Mouse (Mus musculus): ENCODE results near the gene Tmem273.

Tmem273 gene

GRCm38 (mm10) chr14:32785556-32786130, at the start of gene Tmem273:
TSS of gene Tmem273 (plus strand) at chr14:32785963.
- DNase-seq (ENCODE audit: inconsistent age in 2 of 2, low spot score in 1 of 2): peak in 1 of 2 experiments; percentile 39

DNA sequence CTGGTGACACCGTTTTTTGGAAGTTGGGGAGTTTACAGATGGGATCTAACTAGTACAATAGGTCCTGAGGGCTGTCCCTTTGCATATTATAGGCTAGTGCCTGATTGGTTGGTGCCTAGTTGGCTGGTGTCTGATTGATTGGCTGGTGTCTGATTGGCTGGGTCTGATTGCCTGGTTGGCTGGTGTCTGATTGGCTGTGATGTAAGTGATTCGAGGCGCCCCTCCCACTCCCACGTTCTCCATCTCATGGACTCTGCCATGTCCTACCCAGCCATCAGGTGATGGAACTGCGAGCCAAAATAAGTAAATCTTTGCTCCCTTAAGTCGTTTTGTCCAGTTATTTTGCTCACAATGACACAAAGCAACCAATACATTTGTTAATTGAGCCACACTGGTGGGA, 49.2 kb upstream of the Tmem273 start:
- no peak for DNase-seq (ENCODE audit: inconsistent age in 2 of 2, low spot score in 1 of 2)

GRCm38 (mm10) chr14:32738586-32738985, 47.2 kb upstream of the Tmem273 start:
- DNase-seq (ENCODE audit: inconsistent age in 2 of 2, low spot score in 1 of 2): no peak

GRCm38 (mm10) chr14:32748519-32748918, 37.2 kb upstream of the Tmem273 start:
- no peak for DNase-seq (ENCODE audit: inconsistent age in 2 of 2, low spot score in 1 of 2)

- no peak for DNase-seq (ENCODE audit: inconsistent age in 2 of 2, low spot score in 1 of 2)
Observed at GRCm38 (mm10) chr14:32750727-32751126, 35.0 kb upstream of the Tmem273 start.

DNA sequence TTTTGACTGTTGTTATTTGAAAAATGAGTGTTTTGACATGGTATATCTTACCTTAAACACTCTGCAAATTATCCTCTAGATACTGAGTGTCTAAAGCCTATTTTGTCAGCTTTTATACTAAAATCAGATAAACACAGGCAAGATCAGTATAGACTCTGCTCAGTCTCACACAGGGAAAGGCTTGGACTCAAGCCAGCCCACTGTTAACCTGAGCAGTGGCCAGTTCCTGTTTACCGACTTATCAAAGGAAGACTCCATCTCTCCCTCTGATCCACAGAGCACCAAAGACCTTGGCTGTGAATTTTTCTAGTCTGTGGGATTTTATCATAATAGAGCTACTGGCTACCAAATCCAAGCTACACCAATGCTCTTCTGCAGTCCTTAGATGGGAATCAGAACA, 31.5 kb upstream of the Tmem273 start:
- no peak for DNase-seq (ENCODE audit: inconsistent age in 2 of 2, low spot score in 1 of 2)

DNA sequence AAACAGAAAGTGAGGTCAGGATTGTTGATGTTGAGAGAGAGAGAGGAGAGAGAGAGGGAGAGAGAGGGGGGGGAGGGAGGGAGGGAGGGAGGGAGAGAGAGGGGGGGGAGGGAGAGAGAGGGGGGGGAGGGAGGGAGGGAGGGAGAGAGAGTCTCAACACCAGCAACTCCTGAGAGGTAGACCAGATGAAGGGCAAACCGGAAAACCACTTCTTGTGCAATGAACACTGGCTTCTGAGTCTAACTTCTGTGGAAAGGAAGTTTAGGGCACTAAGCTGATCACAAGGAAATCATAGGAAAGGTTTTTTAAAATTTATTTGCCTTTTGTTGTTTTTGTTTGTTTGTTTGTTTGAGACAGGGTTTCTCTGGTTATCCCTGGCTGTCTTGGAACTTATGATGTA, 23.6 kb upstream of the Tmem273 start:
- no peak for DNase-seq (ENCODE audit: inconsistent age in 2 of 2, low spot score in 1 of 2)

DNA sequence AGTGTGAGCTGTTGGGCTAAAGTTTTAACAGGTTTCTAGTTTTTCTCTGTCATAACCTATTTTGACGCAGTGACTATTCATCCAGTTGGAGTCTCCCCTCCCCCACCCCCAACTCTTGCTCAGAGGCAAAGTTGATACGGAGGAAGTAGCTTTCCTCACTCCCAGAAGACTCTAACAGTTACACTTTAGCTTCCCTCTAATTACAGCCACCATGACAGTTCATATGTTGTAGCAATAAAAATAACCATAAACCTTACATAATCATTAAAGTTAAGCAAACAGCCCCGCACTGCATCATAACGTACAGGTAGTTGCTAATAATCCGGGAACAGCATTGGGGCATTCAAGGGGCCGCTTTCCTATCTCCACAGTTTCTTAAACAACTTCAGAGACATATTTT, 15.2 kb upstream of the Tmem273 start:
- no peak for DNase-seq (ENCODE audit: inconsistent age in 2 of 2, low spot score in 1 of 2)

GRCm38 (mm10) chr14:32772085-32772484, 13.7 kb upstream of the Tmem273 start:
- no peak for DNase-seq (ENCODE audit: inconsistent age in 2 of 2, low spot score in 1 of 2)

GRCm38 (mm10) chr14:32772791-32773190, 13.0 kb upstream of the Tmem273 start:
- DNase-seq (ENCODE audit: inconsistent age in 2 of 2, low spot score in 1 of 2): peak; percentile 34 to 81

- no peak for DNase-seq (ENCODE audit: inconsistent age in 2 of 2, low spot score in 1 of 2)
Observed at GRCm38 (mm10) chr14:32773456-32773855, 12.3 kb upstream of the Tmem273 start.

GRCm38 (mm10) chr14:32776077-32776476, 9.7 kb upstream of the Tmem273 start:
- DNase-seq (ENCODE audit: inconsistent age in 2 of 2, low spot score in 1 of 2): no peak

- no peak for DNase-seq (ENCODE audit: inconsistent age in 2 of 2, low spot score in 1 of 2)
Observed at GRCm38 (mm10) chr14:32778362-32778761, 7.4 kb upstream of the Tmem273 start.

- DNase-seq (ENCODE audit: inconsistent age in 2 of 2, low spot score in 1 of 2): no peak
Observed at GRCm38 (mm10) chr14:32782866-32783265, 2.9 kb upstream of the Tmem273 start.

DNA sequence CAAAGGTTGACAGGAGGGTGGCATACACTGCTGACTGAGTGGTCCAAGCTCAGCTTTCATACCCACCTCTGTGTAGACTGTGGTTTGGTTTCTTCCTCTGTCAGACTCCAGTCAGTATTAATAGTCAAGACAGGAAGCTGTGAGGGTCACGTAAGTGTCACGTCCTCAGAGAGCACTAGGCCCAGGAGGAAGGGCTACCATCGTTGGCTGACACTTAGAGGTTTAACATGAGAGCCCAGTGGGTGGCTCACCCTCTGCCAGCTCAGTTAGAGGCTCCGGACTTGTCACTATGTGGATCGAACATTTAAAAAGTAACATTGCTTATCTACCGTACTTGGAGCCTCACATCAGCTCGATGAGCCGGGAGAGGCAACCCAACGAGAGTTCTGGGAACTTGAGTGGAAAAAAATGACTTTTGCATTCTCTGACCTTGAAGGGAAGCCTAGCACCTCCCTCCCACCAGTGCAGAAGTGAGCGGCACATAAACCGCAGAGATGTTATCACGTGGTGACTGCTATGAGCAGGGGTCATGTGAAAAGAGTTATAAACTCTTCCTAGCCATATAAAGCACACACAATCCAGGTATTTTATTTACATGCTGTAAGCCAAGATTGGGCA, 1.5 kb upstream of the Tmem273 start:
- DNase-seq (ENCODE audit: inconsistent age in 2 of 2, low spot score in 1 of 2): peak; percentile 24 to 67

DNA sequence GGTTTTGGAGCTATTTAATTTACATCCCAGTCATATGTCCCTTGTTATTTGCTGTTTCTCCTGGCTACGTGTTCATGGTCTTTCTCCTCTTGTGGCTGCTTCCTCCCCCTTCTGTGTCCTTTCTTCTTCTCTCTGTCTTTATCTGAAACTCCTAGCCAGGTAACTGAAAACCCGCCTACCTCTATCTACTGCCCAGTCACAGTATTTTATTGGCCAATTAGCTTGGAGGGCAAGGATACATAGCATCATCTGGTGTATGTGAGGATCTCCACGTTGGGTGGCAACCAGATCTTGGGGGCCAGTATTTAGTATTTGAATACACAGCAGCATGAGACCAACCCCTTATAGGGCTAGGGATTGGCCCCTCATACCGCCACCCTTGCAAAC, 1.0 kb upstream of the Tmem273 start:
- DNase-seq (ENCODE audit: inconsistent age in 2 of 2, low spot score in 1 of 2): no peak

- DNase-seq (ENCODE audit: inconsistent age in 2 of 2, low spot score in 1 of 2): no peak
Observed at GRCm38 (mm10) chr14:32787691-32788090, 1.9 kb downstream of the Tmem273 start.

DNA sequence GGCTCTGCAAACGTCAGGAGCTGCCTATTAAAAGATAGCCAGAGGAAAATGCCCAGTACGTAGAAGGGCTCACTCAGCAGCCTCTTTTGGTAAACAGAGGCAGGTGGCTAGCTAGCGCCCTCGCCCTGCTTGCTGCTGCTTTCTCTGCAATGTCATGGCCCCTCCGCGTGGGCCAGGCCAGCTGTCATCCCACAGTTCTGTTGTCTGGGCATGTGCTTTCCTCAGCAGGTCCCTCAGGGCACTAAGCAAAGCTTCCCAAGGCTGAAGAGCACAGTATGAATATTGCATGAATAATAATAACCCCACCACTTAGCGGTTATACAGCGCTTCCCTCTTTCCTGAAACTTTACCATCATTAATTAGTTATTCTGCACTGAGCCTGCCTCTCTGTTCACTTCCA, 10.6 kb downstream of the Tmem273 start:
- DNase-seq (ENCODE audit: inconsistent age in 2 of 2, low spot score in 1 of 2): no peak

- DNase-seq (ENCODE audit: inconsistent age in 2 of 2, low spot score in 1 of 2): no peak
Observed at GRCm38 (mm10) chr14:32797803-32798202, 12.0 kb downstream of the Tmem273 start.

DNA sequence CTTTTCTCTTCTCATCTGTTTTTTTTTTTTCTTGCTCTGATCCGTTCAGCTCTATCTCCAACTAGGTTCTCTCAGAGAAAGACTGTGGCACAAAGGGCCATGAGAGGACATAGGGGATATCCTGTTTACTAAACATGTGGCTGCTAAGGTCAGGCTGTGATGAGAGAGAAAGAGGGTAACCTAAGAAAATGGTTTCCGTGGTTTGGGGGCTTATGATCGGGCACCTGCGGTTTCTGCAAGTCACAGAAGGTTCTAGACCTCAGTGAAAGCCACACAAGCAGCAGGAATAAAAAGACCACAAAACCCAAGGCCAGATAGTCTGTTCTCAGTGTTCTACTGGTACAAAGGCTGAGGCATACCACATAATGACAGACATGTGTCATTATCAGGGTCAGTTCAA, 12.6 kb downstream of the Tmem273 start:
- no peak for DNase-seq (ENCODE audit: inconsistent age in 2 of 2, low spot score in 1 of 2)

DNA sequence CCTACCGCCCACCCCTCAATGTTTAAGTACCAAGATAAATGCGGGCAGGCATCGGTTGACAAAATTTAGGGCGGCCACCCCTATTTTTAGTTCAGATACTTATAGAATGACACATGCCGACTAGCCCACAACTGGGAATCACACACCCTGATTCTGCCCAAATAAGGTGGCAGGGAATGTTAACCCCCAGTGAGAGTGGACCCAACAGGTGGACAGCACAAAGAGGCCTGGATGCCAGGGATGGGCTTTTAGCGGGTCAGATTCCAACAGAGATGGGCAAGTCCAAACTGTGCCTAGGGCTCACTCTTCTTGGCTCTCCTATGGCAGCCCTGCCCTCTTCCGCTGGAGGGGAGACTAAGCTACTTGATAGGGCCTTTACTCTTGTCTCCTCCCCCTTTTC, 14.3 kb downstream of the Tmem273 start:
- no peak for DNase-seq (ENCODE audit: inconsistent age in 2 of 2, low spot score in 1 of 2)

GRCm38 (mm10) chr14:32801016-32801661, 15.4 kb downstream of the Tmem273 start:
- DNase-seq (ENCODE audit: inconsistent age in 2 of 2, low spot score in 1 of 2): peak; percentile 33 to 73

GRCm38 (mm10) chr14:32801662-32802024, 15.9 kb downstream of the Tmem273 start:
- DNase-seq (ENCODE audit: inconsistent age in 2 of 2, low spot score in 1 of 2): no peak

All from adrenal gland, adult (tissue).